Mouse (Mus musculus) olfactory bulb, adult 2 months (tissue): Measurements from ENCODE around the gene Fam92a.

Source experiments
- CTCF ChIP-seq: fragments of 200-500 bp; IDR thresholded peaks from 2 replicates; pipeline ENCODE4 v1.5.1; 2012; ENCODE audit warnings: low read depth, mild to moderate bottlenecking, low read length, moderate library complexity; ENCODE audit not compliant: insufficient read depth
- POLR2A ChIP-seq: fragments of 200-500 bp; IDR thresholded peaks from 2 replicates; pipeline ENCODE4 v1.6.1; 2012; ENCODE audit warnings: mild to moderate bottlenecking, low read depth, low read length, moderate library complexity; ENCODE audit not compliant: insufficient read depth

GRCm38 (mm10) chr4:12178992-12179391 lies 7.2 kb upstream of the Fam92a start:
- TF ChIP-seq POLR2A (no peak), CTCF (no peak)
